Mouse (Mus musculus) liver, embryonic 14.5 days (tissue): ENCODE results near the gene Trappc10.

Source experiments
- CTCF ChIP-seq: IDR thresholded peaks from 2 replicates; pipeline ENCODE4 v1.5.1; 2016; ENCODE audit warnings: antibody characterized with exemption, low read depth, control low read depth
- EP300 ChIP-seq: IDR thresholded peaks from 2 replicates; pipeline ENCODE4 v1.6.1; 2016; ENCODE audit warnings: antibody characterized with exemption, low read depth

DNA sequence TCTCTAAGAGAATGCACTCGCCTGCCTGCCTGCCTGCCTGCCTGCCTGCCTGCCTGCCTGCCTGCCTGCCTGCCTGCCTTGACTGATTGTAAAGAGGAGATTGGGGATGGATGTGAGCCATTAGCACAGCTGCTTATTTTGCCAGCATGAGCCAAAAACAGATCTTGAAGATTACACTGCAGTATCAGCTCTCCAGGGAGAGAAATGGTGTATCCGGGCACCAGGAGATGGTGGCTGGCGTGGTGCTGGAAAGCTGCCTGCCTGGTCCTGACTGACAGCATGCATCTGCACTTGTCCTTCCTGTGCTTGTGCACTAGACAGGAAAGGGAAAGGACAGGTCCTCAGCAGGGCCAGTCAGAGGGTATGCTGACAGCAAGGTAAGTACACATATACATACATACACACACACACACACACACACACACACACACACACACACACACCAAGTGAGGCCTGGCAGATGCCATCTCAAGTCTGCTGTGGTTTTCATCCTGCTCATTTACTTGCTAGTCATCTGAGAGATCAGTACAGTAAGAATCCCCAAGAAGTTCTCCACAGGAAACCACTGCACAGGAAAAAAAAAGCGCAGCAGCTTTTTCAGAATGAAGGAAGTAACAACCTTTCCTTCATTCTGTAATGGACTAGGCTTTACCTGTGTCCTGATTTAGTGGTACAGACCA, 12.0 kb downstream of the Trappc10 start:
- no peak for TF ChIP-seq CTCF
- TF ChIP-seq EP300 = no peak
